Mouse (Mus musculus): ENCODE measurements around the gene Camkmt.
A peak's percentile ranks its signal among the peaks of the same experiment; 100 is the strongest.

Gene Camkmt

GRCm38 (mm10) chr17:85375523-85375922 lies 285.2 kb downstream of the Camkmt start:
- peak; percentile 12 for DNase-seq

DNA sequence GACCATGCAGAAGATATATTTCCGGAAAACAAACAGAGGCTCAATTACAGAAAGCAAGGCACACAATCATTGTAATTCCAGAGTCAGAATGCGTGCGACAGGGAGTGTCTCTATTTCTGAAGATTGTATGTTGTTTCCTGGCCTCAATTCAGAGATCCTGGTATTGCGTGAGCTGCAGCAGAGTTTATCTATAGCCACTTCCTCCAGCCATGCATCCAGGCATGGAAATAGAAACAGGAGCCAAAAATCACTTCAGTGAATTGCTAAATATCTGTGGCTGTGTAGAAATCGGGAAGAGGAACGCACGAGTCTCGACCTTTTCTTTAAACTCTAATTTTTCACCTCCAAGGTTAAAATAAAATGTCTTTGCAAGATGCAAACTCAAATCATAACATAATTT lies 287.1 kb downstream of the Camkmt start:
- no peak for DNase-seq

DNA sequence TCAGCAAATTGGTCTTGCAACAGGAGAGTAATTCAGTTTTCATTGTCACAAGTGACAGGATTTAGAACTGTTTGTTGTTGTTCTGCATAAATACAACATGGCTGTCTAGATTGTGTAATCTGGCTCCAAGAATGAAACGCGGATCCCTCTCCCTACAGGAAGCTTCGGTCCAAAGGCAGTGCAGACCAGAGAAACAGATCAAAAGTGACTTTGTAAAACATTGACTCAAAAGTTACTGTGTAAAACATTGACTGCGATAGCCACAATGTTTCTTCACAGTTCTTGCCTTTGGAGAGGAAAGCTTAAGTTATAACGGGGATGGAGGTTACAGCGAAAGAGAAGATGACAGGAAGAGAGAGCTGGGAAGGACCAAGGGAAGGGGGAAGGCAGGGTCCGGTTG lies 288.7 kb downstream of the Camkmt start:
- no peak for DNase-seq

DNA sequence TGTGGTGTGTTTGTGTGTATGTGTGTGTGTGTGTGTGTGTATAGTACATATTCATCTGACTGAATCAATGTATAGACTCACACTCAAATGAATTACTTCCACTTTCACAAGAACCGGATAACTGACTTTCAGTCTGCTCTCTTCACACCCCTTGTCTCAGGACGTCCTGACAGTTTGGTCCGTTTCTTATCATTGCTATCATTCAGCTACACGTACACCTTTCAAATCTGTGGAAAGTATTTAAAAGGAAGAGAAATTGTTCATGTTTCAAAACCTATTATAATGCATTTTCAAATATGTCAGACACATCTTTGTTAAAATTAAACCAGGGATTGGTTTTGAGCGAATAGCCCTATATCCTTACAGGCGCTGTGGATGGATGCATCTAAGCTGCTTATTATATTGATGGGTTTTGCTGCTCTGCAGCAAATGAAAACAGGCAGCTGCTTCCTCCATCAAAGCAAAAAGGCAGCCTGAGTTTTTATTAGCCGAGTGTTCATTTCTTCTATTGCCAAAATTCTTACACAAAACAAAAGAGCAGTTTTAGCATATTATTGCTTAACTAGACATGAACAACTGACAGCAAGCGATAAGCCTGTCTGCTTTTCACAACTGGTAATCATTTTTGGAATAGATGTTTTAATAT lies 291.3 kb downstream of the Camkmt start:
- no peak for DNase-seq

- no peak for DNase-seq
Observed at GRCm38 (mm10) chr17:85382344-85382743, 292.0 kb downstream of the Camkmt start.

DNA sequence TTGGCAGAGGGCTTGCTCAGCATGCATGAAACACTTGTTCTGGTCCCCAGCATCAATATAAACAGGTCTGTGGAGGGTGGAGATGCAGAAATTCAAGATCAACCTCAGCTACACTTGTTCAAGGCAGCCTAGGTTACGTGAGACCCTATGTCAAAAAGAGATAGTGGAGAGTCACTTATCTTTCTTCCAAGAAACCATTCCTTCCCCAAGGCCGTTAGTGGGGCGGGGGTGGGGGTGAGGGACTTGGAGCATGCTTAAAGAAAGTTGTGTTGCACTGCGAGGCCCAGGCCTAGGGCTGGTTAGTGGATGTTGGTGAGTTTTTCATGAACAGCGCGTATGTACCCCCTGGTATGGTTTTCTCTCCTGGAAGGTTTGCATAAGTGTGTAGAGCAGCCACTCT lies 292.6 kb downstream of the Camkmt start:
- DNase-seq, result no peak

DNA sequence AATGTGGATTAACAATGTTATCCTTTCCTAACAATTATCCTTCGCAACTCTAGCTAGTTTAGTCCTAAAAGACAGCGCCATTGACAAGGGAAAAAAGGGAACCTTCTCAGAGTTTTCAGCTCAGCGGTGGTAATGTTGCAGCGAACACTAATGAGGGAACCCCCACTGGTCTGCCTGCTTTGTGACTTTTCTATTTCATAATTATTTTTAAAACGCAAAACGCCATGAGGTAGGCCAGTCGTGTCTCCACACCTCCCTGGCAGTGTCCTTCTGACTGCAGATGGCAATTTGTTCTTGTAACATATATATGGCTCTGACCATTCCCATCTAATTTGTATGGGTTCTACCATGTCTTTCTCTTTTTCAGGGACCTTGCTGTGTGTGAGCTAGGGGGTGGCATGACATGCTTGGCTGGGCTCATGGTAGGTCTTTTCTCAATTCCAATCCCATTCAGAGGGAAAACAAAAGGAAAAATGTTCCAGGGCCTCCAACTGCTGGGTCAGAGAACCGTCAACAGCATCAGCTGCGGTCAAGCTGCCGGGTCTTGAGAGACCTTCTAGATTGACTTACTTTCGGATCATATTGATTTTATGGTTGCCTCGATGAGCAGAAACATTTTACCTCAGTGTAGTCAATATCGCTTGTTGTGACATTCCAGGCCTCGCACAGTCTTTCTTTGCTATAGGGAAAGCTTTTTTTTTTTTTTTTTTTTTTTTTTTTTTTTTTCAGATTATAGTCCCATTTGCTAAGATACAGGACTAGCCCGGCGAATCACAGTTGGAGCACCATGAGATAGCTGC lies 302.9 kb downstream of the Camkmt start:
- DNase-seq, result no peak

DNA sequence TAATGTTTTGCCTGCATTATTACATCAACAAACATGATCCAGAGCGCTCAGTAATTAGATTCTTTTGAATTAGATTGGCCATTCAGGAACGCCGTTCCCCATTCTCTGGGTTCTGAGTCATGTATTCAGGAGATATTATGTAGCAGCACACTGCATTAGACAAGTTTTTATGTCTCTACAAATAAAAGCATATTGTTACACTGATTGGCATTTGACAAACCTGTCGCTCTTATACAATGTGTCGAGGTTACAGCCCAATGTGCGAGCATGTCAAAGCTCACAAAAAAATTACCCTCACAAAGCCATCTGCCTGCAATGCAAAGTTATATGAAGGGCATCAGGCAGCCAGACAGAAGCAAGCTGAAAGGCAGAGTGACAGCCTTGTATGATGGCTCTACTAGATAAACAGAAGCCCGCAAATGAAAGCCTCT lies 303.6 kb downstream of the Camkmt start:
- no peak for DNase-seq

GRCm38 (mm10) chr17:85395502-85395901 lies 305.1 kb downstream of the Camkmt start:
- peak; percentile 12 for DNase-seq

GRCm38 (mm10) chr17:85400751-85401150 lies 310.4 kb downstream of the Camkmt start:
- DNase-seq, result no peak

DNA sequence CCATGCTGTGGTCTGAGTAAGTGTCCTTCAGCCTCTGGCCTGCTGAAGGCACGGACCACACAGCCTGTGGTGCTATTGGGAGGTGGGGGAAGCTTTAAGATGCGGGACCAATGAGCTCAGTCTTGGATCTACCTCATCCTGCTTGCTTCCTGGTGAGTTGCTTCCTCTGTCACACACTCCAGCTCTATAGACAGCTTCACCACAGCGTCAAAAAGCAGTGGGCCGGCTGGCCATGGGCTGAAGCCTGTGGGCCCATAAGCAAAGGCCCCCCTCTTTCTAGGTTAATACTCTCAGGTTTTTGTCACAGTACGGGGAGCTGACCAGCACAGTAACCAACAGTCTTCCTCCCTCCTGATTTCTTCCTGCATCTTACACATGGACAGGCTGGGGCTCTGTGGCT lies 314.8 kb downstream of the Camkmt start:
- DNase-seq, result no peak

GRCm38 (mm10) chr17:85406195-85406594 lies 315.8 kb downstream of the Camkmt start:
- DNase-seq, result no peak

- DNase-seq, result no peak
Observed at GRCm38 (mm10) chr17:85428831-85429230, 338.5 kb downstream of the Camkmt start.

DNA sequence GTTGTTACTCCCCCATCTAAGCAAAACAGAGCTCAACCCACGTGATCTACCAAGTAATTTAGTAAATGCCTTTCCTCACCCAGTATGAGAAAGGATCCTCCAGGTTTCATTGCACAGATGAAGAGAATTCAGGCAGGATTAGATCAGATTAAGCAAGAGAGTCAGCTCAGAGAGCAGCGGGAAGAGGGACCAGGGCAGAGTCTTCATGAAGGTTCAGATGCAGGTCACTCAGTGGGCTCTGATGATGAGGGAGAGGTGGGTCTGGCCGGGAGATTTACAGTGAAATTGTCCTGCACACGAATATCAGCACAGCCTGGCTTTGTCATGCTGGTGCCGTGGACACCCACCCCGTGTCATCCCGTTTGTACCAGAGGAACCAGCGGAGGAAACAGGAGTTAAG lies 342.6 kb downstream of the Camkmt start:
- no peak for DNase-seq

- no peak for DNase-seq
Observed at GRCm38 (mm10) chr17:85443036-85443435, 352.7 kb downstream of the Camkmt start.

DNA sequence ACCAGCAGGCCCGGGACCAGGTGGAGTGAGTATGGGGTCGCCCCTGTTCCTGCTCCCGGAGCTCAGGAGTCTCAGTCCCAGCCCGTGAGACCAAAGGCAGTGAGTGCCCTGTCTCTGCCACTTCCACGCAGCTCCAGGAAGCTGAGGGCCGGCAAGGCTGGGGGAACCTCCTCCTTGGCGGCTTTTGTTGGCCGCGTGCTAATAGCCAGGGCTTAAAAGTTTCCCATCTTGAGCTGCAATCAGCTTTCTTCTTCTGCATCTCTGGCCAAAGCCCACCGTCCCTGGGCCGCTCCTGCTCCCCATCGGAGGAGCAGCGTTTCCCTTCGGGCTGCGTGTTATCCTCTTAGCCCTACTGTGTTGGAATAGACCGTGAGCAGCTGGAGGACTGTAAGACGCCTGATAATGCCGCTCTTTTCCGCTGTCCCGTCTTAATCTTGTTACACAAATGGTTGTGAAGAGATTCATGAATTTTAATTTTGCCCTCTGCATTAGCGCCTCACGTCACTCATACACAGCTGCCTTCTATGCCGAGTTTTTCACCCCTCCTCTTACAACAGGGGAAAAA lies 364.1 kb downstream of the Camkmt start:
- no peak for DNase-seq

- no peak for DNase-seq
Observed at GRCm38 (mm10) chr17:85455063-85455462, 364.7 kb downstream of the Camkmt start.

- no peak for DNase-seq
Observed at GRCm38 (mm10) chr17:85458075-85458474, 367.7 kb downstream of the Camkmt start.

DNA sequence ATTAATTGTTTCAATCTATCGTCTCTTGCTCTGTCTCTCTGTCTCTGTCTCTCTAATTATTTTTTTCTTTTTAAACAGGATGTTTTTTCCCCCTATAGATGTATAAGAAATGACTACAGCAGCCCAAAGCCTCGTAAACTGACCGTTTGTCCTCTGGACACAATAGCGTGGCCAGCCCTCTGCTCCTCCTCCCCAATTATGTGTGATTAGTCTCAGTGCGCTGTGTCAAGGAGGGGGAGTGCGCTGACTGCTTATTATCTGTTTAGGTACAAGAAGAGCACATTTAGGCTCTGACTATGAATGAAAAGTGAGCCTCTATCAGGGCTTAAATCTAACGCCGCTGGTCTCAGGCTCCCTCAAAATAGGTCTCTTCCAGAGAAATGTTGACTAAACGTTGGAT lies 368.2 kb downstream of the Camkmt start:
- DNase-seq, result no peak

DNA sequence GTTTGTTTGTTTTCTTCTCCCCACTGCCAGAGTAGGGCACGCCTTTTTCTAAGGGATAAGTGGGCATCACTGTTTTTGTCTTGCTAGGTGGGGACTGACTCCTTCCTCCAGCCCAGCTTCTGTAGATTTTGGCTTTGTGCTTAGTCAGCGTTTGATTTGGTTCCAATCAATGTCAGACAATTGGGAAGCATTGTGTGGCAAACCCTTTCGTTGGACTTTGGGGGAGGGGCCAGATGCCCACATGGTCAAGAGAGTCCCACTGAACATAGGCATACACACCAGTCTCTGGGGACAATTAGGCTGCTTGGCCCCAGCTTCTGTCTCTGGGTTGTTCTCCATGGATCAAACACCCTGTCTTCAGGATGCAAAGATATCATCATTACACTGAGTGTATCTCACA lies 371.2 kb downstream of the Camkmt start:
- DNase-seq, result no peak

GRCm38 (mm10) chr17:85463497-85464392 lies 373.4 kb downstream of the Camkmt start:
- no peak for DNase-seq

DNA sequence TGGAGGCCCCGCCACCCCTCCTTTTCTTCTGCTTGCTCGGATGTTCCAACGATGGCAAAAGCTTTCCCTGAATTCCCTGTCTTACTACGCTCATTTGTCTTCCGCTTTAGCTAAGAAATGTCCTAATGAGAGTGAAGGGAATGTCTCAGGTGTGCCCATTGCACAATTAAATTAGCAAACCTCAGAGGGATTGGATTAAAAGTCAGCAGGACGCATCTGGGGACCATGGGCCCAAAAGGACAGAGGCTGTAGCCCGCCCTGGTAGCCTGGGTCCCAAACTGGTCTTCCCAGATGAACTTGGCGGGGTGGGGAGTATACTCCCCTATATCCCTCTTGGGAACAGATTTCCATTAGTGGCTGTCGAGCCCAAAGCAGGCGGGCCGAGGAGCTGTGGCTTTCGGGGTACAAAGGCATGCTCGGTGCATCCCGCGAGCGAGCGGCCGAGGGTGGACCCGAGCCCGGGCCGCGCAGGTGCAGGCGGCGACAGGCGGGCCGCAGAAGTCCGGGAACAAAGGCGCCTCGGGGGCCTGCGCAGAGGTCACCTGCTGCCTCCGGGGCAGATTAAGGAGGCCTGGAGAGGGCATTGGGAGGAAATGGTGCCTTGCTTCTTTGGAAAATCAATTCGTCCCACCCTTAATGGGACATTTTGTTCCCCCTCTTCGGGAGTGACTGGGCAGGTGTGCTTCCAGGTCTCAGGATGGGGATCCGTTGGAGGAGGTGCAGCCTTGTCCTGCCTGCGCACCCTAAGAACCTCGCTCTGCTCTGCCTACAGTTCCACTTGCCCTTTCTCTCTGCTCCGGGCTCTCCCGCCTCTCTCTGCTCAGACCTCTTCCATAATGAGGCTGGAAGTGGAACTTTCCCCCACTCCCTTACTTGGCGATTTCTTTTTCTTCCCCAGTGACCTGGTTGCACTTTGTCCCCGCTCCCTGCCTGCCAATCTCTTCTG lies 374.4 kb downstream of the Camkmt start:
- DNase-seq, result no peak

Measured in layer of hippocampus, adult 9-11 months (tissue).